Mouse (Mus musculus) ZHBTc4 (cell line): ENCODE results near the gene Gdpd3.
"Not testable (repeated sequence)": the region's sequence is repeated elsewhere in the genome, so short reads cannot be mapped to it uniquely, and the experiment has no call there.

Source experiments
- DNase-seq: peaks from one replicate; pipeline ENCODE4 v3.0.0-alpha.2; 2011; ENCODE audit warnings: low read depth, low spot score

The Gdpd3 gene

GRCm38 (mm10) chr7:126766201-126766600, at the start of gene Gdpd3:
TSS of gene Gdpd3 (plus strand) at chr7:126766334.
- DNase-seq, result no peak

DNA sequence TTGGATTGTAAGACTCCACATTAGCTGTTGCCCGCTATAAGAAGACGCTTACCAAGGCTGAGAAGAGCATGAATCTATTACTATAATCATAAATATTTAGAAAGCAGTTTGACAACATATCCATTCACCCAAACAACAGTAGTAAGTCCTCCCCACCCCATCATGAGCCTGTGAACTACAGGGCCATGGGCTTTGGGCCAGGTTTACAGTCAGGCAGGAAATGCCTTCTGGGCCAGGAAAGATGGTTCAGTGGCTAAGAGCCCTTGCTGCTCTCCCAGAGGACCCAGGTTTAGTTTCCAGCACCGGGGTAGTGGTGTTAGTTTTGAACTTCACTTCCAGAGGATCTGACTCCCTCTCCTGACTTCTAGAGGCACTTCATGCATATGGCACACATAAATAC, 48.6 kb upstream of the Gdpd3 start:
- no peak for DNase-seq

DNA sequence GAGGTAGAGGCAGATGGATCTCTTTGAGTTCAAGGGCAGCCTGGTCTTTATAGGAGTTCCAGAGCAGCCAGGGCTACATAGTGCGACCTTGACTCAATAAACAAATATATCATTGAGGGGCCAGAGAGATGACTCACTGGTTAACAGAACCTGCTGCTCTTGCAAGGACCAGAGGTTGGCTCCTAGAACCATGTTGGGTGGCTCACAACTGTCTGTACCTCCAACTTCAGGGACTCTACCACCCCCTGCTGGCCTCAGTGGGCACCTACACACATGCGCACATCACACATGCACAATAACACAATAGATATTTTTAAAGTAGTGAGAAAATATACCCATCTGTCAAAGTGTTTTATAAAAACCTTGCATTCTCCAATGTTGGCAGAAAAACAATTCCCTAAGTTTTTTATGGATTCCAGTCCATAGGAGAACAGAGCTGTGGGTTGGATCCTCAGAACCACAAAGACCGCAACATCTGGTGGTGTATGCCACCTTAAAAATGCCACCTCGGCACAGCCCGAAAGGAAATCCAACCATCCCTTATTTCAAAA, 47.3 kb upstream of the Gdpd3 start:
- peak; percentile 84 for DNase-seq

DNA sequence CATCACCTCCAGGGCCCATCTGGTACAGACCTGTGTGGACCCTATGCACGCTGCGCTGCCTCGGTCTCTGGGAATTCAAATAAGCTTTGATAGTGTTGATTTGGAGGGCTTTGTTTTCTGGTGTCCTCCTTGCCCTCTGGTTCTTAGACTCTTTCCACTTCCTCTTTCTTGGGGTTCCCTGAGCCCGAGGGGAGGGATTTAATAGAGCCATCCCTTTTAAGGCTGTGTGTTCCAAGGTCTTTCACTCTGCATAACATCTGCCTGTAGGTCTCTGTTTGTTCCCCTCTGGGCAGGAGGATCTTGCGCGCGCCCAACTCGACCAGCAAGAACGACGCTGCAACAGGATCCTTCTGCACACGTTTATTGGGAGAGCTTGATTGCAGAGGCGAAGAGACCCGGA, 44.5 kb upstream of the Gdpd3 start:
- no peak for DNase-seq

- no peak for DNase-seq
Observed at GRCm38 (mm10) chr7:126725077-126725476, 41.1 kb upstream of the Gdpd3 start.

- DNase-seq, result no peak
Observed at GRCm38 (mm10) chr7:126725667-126726066, 40.5 kb upstream of the Gdpd3 start.

DNA sequence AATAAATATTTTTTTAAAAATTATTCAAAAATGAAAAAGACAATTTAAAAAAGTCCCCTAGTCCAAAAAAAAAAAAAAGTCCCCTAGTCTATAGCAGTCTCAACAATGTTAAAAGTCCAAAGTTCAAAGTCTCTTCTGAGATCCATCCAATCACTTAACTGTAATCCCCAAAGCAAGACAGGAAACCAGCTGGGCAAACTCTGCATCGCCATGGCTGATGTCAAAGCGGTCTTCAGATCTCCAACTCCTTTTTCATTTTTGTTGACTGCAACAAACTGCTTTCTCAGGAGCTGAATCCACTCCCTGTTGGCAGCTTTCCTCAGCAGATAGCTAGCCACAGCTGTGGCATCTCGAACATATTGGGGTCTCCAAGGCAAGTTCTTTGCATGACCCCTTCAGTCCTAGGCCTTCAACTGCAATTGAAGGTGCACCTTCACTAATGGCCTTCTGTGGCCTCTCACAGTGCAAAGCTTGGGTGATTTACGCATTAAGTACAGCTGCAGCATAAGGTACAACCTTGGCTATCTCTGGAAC, 35.8 kb upstream of the Gdpd3 start:
- not testable (repeated sequence) for DNase-seq

GRCm38 (mm10) chr7:126736122-126736521, 30.0 kb upstream of the Gdpd3 start:
- DNase-seq, result no peak

- DNase-seq, result no peak
Observed at GRCm38 (mm10) chr7:126739551-126739950, 26.6 kb upstream of the Gdpd3 start.

- DNase-seq, result peak; percentile 43
Observed at GRCm38 (mm10) chr7:126740132-126740735, 25.9 kb upstream of the Gdpd3 start.

DNA sequence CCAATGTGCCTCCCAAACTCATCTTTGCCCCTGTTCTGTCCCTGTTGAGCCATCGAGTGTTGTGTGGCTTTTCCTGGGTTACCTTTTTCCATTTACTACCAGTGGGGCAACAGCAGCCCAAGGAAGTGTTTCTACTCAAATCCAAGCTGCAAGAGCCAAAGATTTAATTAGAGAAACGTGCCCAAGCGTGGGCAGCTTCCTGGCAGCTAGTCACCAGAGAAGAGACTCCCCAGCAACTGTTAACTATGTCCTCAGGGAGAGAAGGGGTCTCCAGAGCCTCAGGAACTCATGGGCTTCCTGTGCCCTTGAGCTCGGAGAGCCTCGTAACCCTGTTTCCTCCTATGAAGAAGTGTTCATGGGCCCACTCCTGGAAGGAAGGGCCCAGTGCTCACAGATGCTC, 25.2 kb upstream of the Gdpd3 start:
- DNase-seq, result no peak

GRCm38 (mm10) chr7:126741452-126741851, 24.7 kb upstream of the Gdpd3 start:
- no peak for DNase-seq

GRCm38 (mm10) chr7:126741964-126742482, 24.1 kb upstream of the Gdpd3 start:
- DNase-seq, result peak; percentile 52

- DNase-seq, result no peak
Observed at GRCm38 (mm10) chr7:126746066-126746465, 20.1 kb upstream of the Gdpd3 start.

GRCm38 (mm10) chr7:126746798-126747197, 19.3 kb upstream of the Gdpd3 start:
- DNase-seq, result peak; percentile 31

DNA sequence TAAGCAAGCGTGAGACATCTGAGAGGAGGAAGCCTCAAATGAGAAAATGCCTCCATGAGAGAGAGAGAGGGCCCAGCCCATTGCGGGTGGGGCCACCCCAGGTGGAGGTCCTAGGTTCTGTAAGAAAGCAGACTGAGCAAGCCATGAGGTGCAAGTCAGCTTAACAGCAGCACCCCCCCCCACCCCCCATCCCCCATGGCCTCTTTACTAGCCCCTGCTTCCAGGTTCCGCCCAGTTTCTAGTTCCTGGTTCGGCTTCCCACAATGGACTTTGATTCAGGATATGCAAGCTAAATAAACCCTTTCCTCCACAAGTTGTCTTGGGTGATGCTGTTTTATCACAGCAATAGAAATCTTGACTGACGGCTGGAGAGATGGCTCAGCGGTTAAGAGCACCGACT, 17.3 kb upstream of the Gdpd3 start:
- DNase-seq, result no peak

GRCm38 (mm10) chr7:126749582-126750343, 16.4 kb upstream of the Gdpd3 start:
- DNase-seq, result no peak

DNA sequence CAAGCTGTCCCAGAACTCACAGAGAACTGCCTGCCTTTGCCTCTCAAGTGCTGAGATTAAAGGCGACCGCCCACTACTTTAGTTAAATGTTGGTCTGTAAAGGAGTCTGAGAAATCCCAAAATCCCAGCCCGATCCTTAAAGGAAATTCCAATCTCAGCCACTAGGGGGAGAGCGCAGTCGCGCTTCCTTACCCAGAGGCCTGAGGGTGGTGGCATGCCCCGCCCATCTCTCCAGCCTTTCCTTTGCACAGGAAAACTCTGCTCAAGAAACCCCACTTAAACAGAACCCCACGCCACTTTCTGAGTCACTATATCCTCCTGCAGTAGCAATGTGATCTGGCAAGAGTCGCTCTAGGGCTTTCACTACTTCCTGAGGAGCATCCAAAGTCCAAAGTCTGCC, 11.3 kb upstream of the Gdpd3 start:
- DNase-seq, result peak; percentile 94

DNA sequence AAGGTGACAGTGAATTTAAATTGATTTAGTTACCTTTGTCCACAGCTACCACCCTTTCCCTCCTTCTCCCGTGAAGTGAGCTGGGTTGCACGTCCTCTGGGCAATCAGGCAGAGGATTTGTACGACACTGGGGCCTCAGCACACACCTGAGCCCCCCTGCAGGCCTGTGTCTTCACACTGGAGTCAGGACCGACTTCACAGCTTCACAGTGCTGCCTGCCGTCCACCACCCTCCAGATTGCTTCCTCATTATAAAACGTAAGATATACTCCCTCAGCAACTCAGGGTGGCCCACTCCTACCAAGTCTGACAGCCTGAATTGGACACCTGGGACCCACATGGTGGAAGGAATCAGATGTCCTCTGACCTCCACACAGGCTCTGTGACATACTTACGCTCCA, 7.6 kb upstream of the Gdpd3 start:
- no peak for DNase-seq

DNA sequence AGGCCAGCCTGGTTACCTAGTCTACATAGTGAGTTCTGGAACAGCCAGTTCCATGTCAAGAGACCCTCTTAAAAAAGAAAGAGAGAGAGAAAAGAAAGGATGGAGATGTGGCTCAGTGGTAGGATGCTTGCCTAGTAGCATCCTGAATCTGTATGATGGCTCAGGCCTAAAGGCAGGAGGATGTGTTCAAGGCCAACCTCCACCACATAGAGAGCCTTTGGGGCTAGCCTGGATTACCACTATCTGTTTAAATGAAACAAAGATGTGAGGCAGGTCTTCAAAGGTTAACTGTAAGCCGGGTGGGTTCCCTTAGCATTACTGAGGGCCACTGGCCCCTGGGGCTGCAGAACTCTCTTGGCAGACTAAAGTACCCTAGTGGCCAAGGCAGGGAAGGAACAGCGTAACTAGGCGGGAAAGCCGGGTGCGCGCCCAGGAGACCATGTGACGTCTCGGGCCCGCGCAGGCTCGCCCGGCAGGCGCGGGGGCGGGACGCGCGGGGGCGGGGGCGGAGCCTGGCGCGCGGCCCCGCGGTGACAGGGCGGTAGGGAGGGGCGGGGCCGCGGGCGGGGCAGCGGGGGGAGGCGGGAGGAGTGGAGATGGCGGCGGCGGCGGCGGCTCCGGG, 7.0 kb upstream of the Gdpd3 start, which contains the start of gene Mapk3:
Gene Mapk3 (plus strand): TSS at position 552 of the 622 bp plus-strand sequence.
- peak; percentile 96 for DNase-seq

DNA sequence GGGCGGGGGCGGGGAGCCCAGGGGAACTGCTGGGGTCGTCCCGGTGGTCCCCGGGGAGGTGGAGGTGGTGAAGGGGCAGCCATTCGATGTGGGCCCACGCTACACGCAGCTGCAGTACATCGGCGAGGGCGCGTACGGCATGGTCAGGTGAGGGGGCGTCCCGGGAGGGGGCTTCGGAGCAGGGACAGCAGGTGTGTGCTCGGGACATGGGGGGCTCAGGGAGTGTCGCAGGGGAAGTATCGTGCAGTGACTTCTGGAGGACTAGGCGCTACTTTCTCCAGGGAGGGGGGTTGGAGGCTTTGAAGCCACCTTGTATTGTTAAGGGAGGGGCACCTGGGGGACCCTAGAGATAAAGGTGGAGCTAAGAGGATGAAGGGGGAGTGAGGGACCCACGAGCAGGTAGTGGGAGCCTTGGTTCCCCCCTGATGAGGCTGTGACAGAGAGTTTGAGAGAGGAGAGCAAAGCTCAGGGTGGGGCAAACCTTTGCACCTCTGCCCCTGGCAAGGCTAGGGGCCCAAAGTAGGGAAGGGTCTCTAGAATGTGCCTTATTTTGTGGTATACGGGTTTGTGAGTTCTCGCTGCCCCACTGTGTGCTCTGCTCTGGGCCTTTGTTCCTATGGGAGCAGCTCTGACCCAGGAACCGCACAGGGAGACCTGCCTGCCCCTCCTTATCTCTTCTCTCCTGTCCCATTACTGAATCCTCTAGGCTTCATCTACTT, 6.3 kb upstream of the Gdpd3 start:
- DNase-seq, result no peak
